Mouse (Mus musculus) neural tube, embryonic 11.5 days (tissue): ENCODE results near the gene Ubn1. TPM values are rescaled to one million over a fixed set of nuclear protein-coding genes. Genes with fewer than 3 reads are reported as not detected.

Experiments
- ATAC-seq: fragments of 200-750 bp; cut with Nextera tagmentation; 2 replicates; pipeline ENCODE4 v1.8.0; 2017; ENCODE audit warnings: moderate number of reproducible peaks, mild to moderate bottlenecking, moderate TSS enrichment, moderate library complexity; ENCODE audit not compliant: insufficient read depth, low FRiP score, low TSS enrichment
- DNase-seq: peaks from one replicate; pipeline ENCODE4 v3.0.0-alpha.2; 2015; ENCODE audit warnings: low spot score
- H3K27ac ChIP-seq: fragments of 300-500 bp; sonication (generic); 2 replicates; pipeline ENCODE4 v1.5.1; 2014; ENCODE audit warnings: low read depth, mild to moderate bottlenecking, low read length
- H3K27me3 ChIP-seq: fragments of 300-500 bp; sonication (generic); 2 replicates; pipeline ENCODE4 v1.6.1; 2014; ENCODE audit warnings: mild to moderate bottlenecking, low read length, mixed read lengths; ENCODE audit not compliant: control insufficient read depth, insufficient read depth
- H3K36me3 ChIP-seq: fragments of 300-500 bp; sonication (generic); 2 replicates; pipeline ENCODE4 v1.6.1; 2014; ENCODE audit warnings: mild to moderate bottlenecking, low read length, moderate library complexity, mixed read lengths; ENCODE audit not compliant: control insufficient read depth, insufficient read depth
- H3K4me1 ChIP-seq: fragments of 300-500 bp; sonication (generic); 2 replicates; pipeline ENCODE4 v1.6.1; 2014; ENCODE audit warnings: low read length, mixed read lengths; ENCODE audit not compliant: control insufficient read depth, insufficient read depth
- H3K4me2 ChIP-seq: fragments of 300-500 bp; sonication (generic); 2 replicates; pipeline ENCODE4 v1.6.1; 2014; ENCODE audit warnings: low read depth, mild to moderate bottlenecking, moderate library complexity
- H3K4me3 ChIP-seq: fragments of 300-500 bp; sonication (generic); 2 replicates; pipeline ENCODE4 v1.5.1; 2014; ENCODE audit warnings: low read depth, low read length
- H3K9ac ChIP-seq: fragments of 300-500 bp; sonication (generic); 2 replicates; pipeline ENCODE4 v1.6.1; 2014; ENCODE audit warnings: mild to moderate bottlenecking, low read length
- H3K9me3 ChIP-seq: fragments of 300-500 bp; sonication (generic); 2 replicates; pipeline ENCODE4 v1.6.1; 2016; ENCODE audit warnings: low read length; ENCODE audit not compliant: control insufficient read depth
- WGBS: fragments of 180-500 bp; shearing (Covaris S2); extraction: QIAGEN DNeasy Blood & Tissue Kit; methylation state at CpG from one replicate; pipeline ENCODE4 v1.1.7; 2014; 5-methylcytosine and 5-hydroxymethylcytosine counted together
- polyA plus RNA-seq: library from polyadenylated mRNA; unstranded; fragments of >200 nt; fragmentation: Nextera tagmentation; extraction: Ambion mirVana; gene quantifications from 2 replicates; pipeline ENCODE4 v1.2.1, GENCODE M21; 2014

Gene Ubn1
- 22.6 and 24.5 TPM in 2 replicates for polyA plus RNA-seq

- peaks cover 3% of the 10 kb centered on the region for H3K36me3 ChIP-seq
- WGBS, result under 1% methylated on average over 56 of the region's 56 CpGs
- peak within 1 kb of the TSS; percentile 91 for H3K4me3 ChIP-seq
- DNase-seq (peak; percentile 99), ATAC-seq (peak; percentile 99)
- H3K4me1 ChIP-seq, result peaks cover 12% of the 10 kb centered on the region
- peak within 1 kb of the TSS; percentile 93 for H3K27ac ChIP-seq
- no peaks in the 10 kb centered on the region for H3K27me3 ChIP-seq
- peak within 1 kb of the TSS; percentile 97 for H3K4me2 ChIP-seq
- H3K9ac ChIP-seq, result peak within 1 kb of the TSS; percentile 90
- H3K9me3 ChIP-seq, result no peaks in the 10 kb centered on the region
Observed at GRCm38 (mm10) chr16:5049774-5050234, at the start of gene Ubn1, which contains the start of gene Glyr1. Gene Ubn1, plus strand, starts transcription at chr16:5050057. Gene Glyr1, minus strand, starts transcription at chr16:5049863.

GRCm38 (mm10) chr16:5000611-5001010 is 49.2 kb upstream of the Ubn1 start:
- ATAC-seq (no peak), DNase-seq (no peak)
- no peak overlapping the region for H3K27ac ChIP-seq
- no peak overlapping the region for H3K4me2 ChIP-seq
- no peaks in the 10 kb centered on the region for H3K27me3 ChIP-seq
- 79% methylated on average over 3 of the region's 3 CpGs for WGBS
- no peak overlapping the region for H3K9ac ChIP-seq
- no peak overlapping the region for H3K4me3 ChIP-seq
- H3K4me1 ChIP-seq, result no peaks in the 10 kb centered on the region
- no peaks in the 10 kb centered on the region for H3K9me3 ChIP-seq
- H3K36me3 ChIP-seq, result no peaks in the 10 kb centered on the region

- no peaks in the 10 kb centered on the region for H3K36me3 ChIP-seq
- no peak for ATAC-seq
- no peak for DNase-seq
- no peak within 1 kb of the TSS for H3K4me2 ChIP-seq
- no peak within 1 kb of the TSS for H3K9ac ChIP-seq
- no peaks in the 10 kb centered on the region; the same call in 1 of the 2 replicates for H3K4me1 ChIP-seq
- WGBS, result 60% methylated on average over 5 of the region's 5 CpGs
- no peaks in the 10 kb centered on the region for H3K27me3 ChIP-seq
- no peaks in the 10 kb centered on the region for H3K9me3 ChIP-seq
- no peak within 1 kb of the TSS for H3K4me3 ChIP-seq
- H3K27ac ChIP-seq, result no peak within 1 kb of the TSS
Observed at GRCm38 (mm10) chr16:5007067-5007466, 42.8 kb upstream of the Ubn1 start, which contains the start of gene Smim22. Gene Smim22, plus strand, starts transcription at chr16:5007288.

- DNase-seq, result no peak
- ATAC-seq, result no peak
- no peaks in the 10 kb centered on the region; the same call in 1 of the 2 replicates for H3K4me1 ChIP-seq
- no peaks in the 10 kb centered on the region for H3K36me3 ChIP-seq
- no peaks in the 10 kb centered on the region for H3K9me3 ChIP-seq
- no peak overlapping the region for H3K27ac ChIP-seq
- H3K9ac ChIP-seq, result no peak overlapping the region
- H3K27me3 ChIP-seq, result no peaks in the 10 kb centered on the region
- H3K4me2 ChIP-seq, result no peak overlapping the region
- WGBS, result 53% methylated on average over 6 of the region's 6 CpGs
- H3K4me3 ChIP-seq, result no peak overlapping the region
Observed at GRCm38 (mm10) chr16:5007492-5007891, 42.4 kb upstream of the Ubn1 start.

- ATAC-seq (no peak), DNase-seq (no peak)
- H3K27ac ChIP-seq, result no peak overlapping the region
- no peak overlapping the region for H3K4me2 ChIP-seq
- H3K4me1 ChIP-seq, result no peaks in the 10 kb centered on the region; the same call in 1 of the 2 replicates
- WGBS, result 85% methylated on average over 12 of the region's 12 CpGs
- H3K36me3 ChIP-seq, result no peaks in the 10 kb centered on the region
- no peak overlapping the region for H3K9ac ChIP-seq
- no peak overlapping the region for H3K4me3 ChIP-seq
- no peaks in the 10 kb centered on the region for H3K9me3 ChIP-seq
- no peaks in the 10 kb centered on the region for H3K27me3 ChIP-seq
Observed at GRCm38 (mm10) chr16:5008076-5008475, 41.8 kb upstream of the Ubn1 start.

- Histone ChIP-seq H3K4me2 (no peak overlapping the region), H3K27me3 (no peaks in the 10 kb centered on the region), H3K4me3 (no peak overlapping the region), H3K27ac (no peak overlapping the region), H3K9ac (no peak overlapping the region), H3K36me3 (peaks cover 3% of the 10 kb centered on the region), H3K9me3 (no peaks in the 10 kb centered on the region), H3K4me1 (no peaks in the 10 kb centered on the region; the same call in 1 of the 2 replicates)
- ATAC-seq (no peak), DNase-seq (no peak)
- 93% methylated on average over 10 of the region's 10 CpGs for WGBS
Observed at GRCm38 (mm10) chr16:5010371-5010935, 39.4 kb upstream of the Ubn1 start.

- Histone ChIP-seq H3K9me3 (no peaks in the 10 kb centered on the region), H3K36me3 (peaks cover 3% of the 10 kb centered on the region), H3K4me1 (no peaks in the 10 kb centered on the region; the same call in 1 of the 2 replicates), H3K4me2 (no peak overlapping the region), H3K27me3 (no peaks in the 10 kb centered on the region), H3K4me3 (no peak overlapping the region), H3K27ac (no peak overlapping the region), H3K9ac (no peak overlapping the region)
- no peak for DNase-seq
- ATAC-seq, result no peak
- WGBS, result 94% methylated on average over 7 of the region's 7 CpGs
Observed at GRCm38 (mm10) chr16:5011285-5011684, 38.6 kb upstream of the Ubn1 start.

- no peaks in the 10 kb centered on the region for H3K27me3 ChIP-seq
- H3K9me3 ChIP-seq, result no peaks in the 10 kb centered on the region
- H3K4me1 ChIP-seq, result no peaks in the 10 kb centered on the region; the same call in 1 of the 2 replicates
- 59% methylated on average over 13 of the region's 13 CpGs for WGBS
- peak overlapping the region; percentile 76 for H3K9ac ChIP-seq
- DNase-seq (no peak), ATAC-seq (no peak)
- peak overlapping the region; percentile 71 for H3K4me2 ChIP-seq
- H3K36me3 ChIP-seq, result peaks cover 4% of the 10 kb centered on the region
- H3K4me3 ChIP-seq, result peak overlapping the region; percentile 59
- no peak overlapping the region for H3K27ac ChIP-seq
Observed at GRCm38 (mm10) chr16:5012036-5013005, 37.5 kb upstream of the Ubn1 start.
